Mouse (Mus musculus) spleen, adult 18-20 months (tissue): Measurements from ENCODE around the gene Frmpd2.
"Not testable (repeated sequence)": the region's sequence is repeated elsewhere in the genome, so short reads cannot be mapped to it uniquely, and the experiment has no call there.

ENCODE experiments used
- DNase-seq, 2 experiments: peaks; one replicate each; pipeline ENCODE4 v3.0.0; 2022; ENCODE audit warnings: mixed read lengths in 2 of 2

Gene Frmpd2

GRCm38 (mm10) chr14:33471331-33471730 is at the start of gene Frmpd2:
Frmpd2 (plus strand) TSS chr14:33471696.
- DNase-seq = no peak

GRCm38 (mm10) chr14:33423003-33423402 is 48.5 kb upstream of the Frmpd2 start:
- DNase-seq = no peak

- no peak for DNase-seq
Observed at GRCm38 (mm10) chr14:33424124-33424523, 47.4 kb upstream of the Frmpd2 start.

GRCm38 (mm10) chr14:33432485-33432884 is 39.0 kb upstream of the Frmpd2 start:
- not testable (repeated sequence) for DNase-seq

- no peak for DNase-seq
Observed at GRCm38 (mm10) chr14:33443780-33444179, 27.7 kb upstream of the Frmpd2 start.

GRCm38 (mm10) chr14:33445962-33446361 is 25.5 kb upstream of the Frmpd2 start:
- no peak for DNase-seq

- no peak for DNase-seq
Observed at GRCm38 (mm10) chr14:33446561-33447023, 24.9 kb upstream of the Frmpd2 start.

- peak; percentile 98 to 100 for DNase-seq
Observed at GRCm38 (mm10) chr14:33447027-33447569, 24.4 kb upstream of the Frmpd2 start, which contains the start of gene Mapk8. Mapk8 (minus strand) TSS chr14:33447158.

- no peak for DNase-seq
Observed at GRCm38 (mm10) chr14:33448276-33448675, 23.2 kb upstream of the Frmpd2 start.

GRCm38 (mm10) chr14:33449296-33449840 is 22.1 kb upstream of the Frmpd2 start:
- no peak for DNase-seq

GRCm38 (mm10) chr14:33450331-33450730 is 21.2 kb upstream of the Frmpd2 start:
- DNase-seq = no peak

- DNase-seq = no peak
Observed at GRCm38 (mm10) chr14:33463658-33464057, 7.8 kb upstream of the Frmpd2 start.

- no peak for DNase-seq
Observed at GRCm38 (mm10) chr14:33467766-33468165, 3.7 kb upstream of the Frmpd2 start.

GRCm38 (mm10) chr14:33474461-33474860 is 3.0 kb downstream of the Frmpd2 start:
- DNase-seq = no peak

- DNase-seq = no peak
Observed at GRCm38 (mm10) chr14:33476094-33476760, 4.7 kb downstream of the Frmpd2 start.

GRCm38 (mm10) chr14:33481991-33482390 is 10.5 kb downstream of the Frmpd2 start:
- DNase-seq = no peak

- DNase-seq = no peak
Observed at GRCm38 (mm10) chr14:33487805-33488550, 16.5 kb downstream of the Frmpd2 start.

GRCm38 (mm10) chr14:33495226-33495625 is 23.7 kb downstream of the Frmpd2 start:
- DNase-seq = no peak

- DNase-seq = no peak
Observed at GRCm38 (mm10) chr14:33497418-33497817, 25.9 kb downstream of the Frmpd2 start.

- no peak for DNase-seq
Observed at GRCm38 (mm10) chr14:33498849-33499248, 27.4 kb downstream of the Frmpd2 start.

- no peak for DNase-seq
Observed at GRCm38 (mm10) chr14:33500631-33501030, 29.1 kb downstream of the Frmpd2 start.

GRCm38 (mm10) chr14:33503311-33503710 is 31.8 kb downstream of the Frmpd2 start:
- DNase-seq = no peak

- DNase-seq = no peak
Observed at GRCm38 (mm10) chr14:33506696-33507095, 35.2 kb downstream of the Frmpd2 start.

- no peak for DNase-seq
Observed at GRCm38 (mm10) chr14:33508660-33509059, 37.2 kb downstream of the Frmpd2 start.
